Mouse (Mus musculus): Measurements from ENCODE around the gene Prim2. TPM values are rescaled to one million over a fixed set of nuclear protein-coding genes. Genes with fewer than 3 reads are reported as not detected.
A peak's percentile ranks its signal among the peaks of the same experiment; 100 is the strongest.

Prim2 gene
- polyA plus RNA-seq, 1 experiment from 2014 or later: 25.5 TPM

DNA sequence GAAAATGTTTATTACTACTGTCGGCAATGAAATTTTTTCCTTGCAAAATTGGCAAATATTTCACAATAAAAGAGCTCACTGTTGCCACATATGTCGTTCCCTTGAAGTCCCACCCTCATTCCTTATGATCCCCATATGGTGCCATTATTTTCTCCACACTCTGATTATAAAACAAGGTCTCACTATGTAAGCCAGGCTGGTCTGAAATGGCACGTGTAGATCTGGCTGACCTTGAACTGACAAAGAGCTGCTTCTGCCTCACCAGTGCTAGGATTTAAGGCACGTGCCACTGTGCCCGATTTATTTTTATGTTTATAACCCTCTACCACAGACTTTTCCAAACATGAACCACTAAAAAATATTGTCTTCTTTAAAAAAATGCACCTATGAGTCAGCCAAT lies 1.8 kb upstream of the Prim2 start:
- WGBS (ENCODE audit: insufficient replicate concordance): 82% methylated on average over 5 of the region's 5 CpGs
- Histone ChIP-seq H3K27ac (ENCODE audit: low read depth, low read length) (no peak overlapping the region), H3K27me3 (ENCODE audit: control insufficient read depth, insufficient read depth, low read length) (no peaks in the 10 kb centered on the region), H3K4me2 (no peak overlapping the region), H3K4me1 (ENCODE audit: control insufficient read depth, insufficient read depth, low read length) (peaks cover 10% of the 10 kb centered on the region), H3K9ac (ENCODE audit: low read depth, low read length) (no peak overlapping the region), H3K4me3 (ENCODE audit: low read depth, low read length) (no peak overlapping the region), H3K36me3 (ENCODE audit: control insufficient read depth, insufficient read depth, low read length) (no peaks in the 10 kb centered on the region), H3K9me3 (replicated peaks; ENCODE audit: control insufficient read depth, low read length) (no peaks in the 10 kb centered on the region)
- ATAC-seq (replicated peaks; ENCODE audit: insufficient number of reproducible peaks, low FRiP score, low TSS enrichment): no peak

- H3K9me3 ChIP-seq (replicated peaks; ENCODE audit: control insufficient read depth, low read length): no peaks in the 10 kb centered on the region
- H3K27me3 ChIP-seq (ENCODE audit: control insufficient read depth, insufficient read depth, low read length): no peaks in the 10 kb centered on the region
- peak; percentile 71 for ATAC-seq (replicated peaks; ENCODE audit: insufficient number of reproducible peaks, low FRiP score, low TSS enrichment)
- under 1% methylated on average over 37 of the region's 37 CpGs for WGBS (ENCODE audit: insufficient replicate concordance)
- peak overlapping the region; percentile 81 for H3K4me2 ChIP-seq
- no peaks in the 10 kb centered on the region; the same call in 1 of the 2 replicates for H3K36me3 ChIP-seq (ENCODE audit: control insufficient read depth, insufficient read depth, low read length)
- peak overlapping the region; percentile 83 for H3K4me3 ChIP-seq (ENCODE audit: low read depth, low read length)
- peak overlapping the region; percentile 80 for H3K9ac ChIP-seq (ENCODE audit: low read depth, low read length)
- H3K4me1 ChIP-seq (ENCODE audit: control insufficient read depth, insufficient read depth, low read length): peaks cover 10% of the 10 kb centered on the region
- H3K27ac ChIP-seq (ENCODE audit: low read depth, low read length): peak overlapping the region; percentile 62
These were observed 595 bp upstream of the Prim2 start for GRCm38 (mm10) chr1:33670164-33670616.

DNA sequence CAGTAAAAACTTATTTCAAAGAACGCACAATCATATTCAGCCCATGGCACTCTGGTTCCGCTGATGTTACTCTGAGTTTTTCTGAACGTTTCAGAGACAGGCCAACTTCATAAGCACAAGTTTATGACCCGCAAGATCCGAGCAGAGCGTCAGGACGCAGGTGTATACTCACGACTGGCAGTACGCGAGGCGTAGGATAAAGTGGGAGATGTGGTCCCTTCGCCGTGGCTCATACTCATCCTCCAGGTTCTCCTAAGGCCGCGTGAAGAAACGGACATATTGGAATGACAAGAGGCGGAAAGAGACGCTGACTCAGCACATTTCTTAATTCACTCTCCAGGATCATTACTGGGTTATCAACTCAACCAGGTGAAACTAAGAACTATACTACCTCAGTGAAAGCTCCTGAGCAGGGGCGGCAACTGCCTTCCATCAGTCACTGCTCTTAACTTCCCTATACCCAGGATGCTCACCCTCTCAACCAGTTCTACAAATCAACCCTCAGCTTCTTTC lies 5.9 kb downstream of the Prim2 start:
- no peak overlapping the region for H3K4me3 ChIP-seq (ENCODE audit: low read depth, low read length)
- peaks cover 5% of the 10 kb centered on the region; the same call in 1 of the 2 replicates for H3K36me3 ChIP-seq (ENCODE audit: control insufficient read depth, insufficient read depth, low read length)
- 83% methylated on average over 19 of the region's 19 CpGs for WGBS (ENCODE audit: insufficient replicate concordance)
- peaks cover 10% of the 10 kb centered on the region for H3K4me1 ChIP-seq (ENCODE audit: control insufficient read depth, insufficient read depth, low read length)
- no peak for ATAC-seq (replicated peaks; ENCODE audit: insufficient number of reproducible peaks, low FRiP score, low TSS enrichment)
- H3K4me2 ChIP-seq: no peak overlapping the region
- H3K27ac ChIP-seq (ENCODE audit: low read depth, low read length): no peak overlapping the region
- no peaks in the 10 kb centered on the region for H3K27me3 ChIP-seq (ENCODE audit: control insufficient read depth, insufficient read depth, low read length)
- H3K9me3 ChIP-seq (replicated peaks; ENCODE audit: control insufficient read depth, low read length): no peaks in the 10 kb centered on the region
- no peak overlapping the region for H3K9ac ChIP-seq (ENCODE audit: low read depth, low read length)

- no peak overlapping the region for H3K4me3 ChIP-seq (ENCODE audit: low read depth, low read length)
- H3K9ac ChIP-seq (ENCODE audit: low read depth, low read length): no peak overlapping the region
- no peaks in the 10 kb centered on the region for H3K27me3 ChIP-seq (ENCODE audit: control insufficient read depth, insufficient read depth, low read length)
- no peaks in the 10 kb centered on the region for H3K9me3 ChIP-seq (replicated peaks; ENCODE audit: control insufficient read depth, low read length)
- no peak for ATAC-seq (replicated peaks; ENCODE audit: insufficient number of reproducible peaks, low FRiP score, low TSS enrichment)
- no peak overlapping the region for H3K4me2 ChIP-seq
- H3K4me1 ChIP-seq (ENCODE audit: control insufficient read depth, insufficient read depth, low read length): peaks cover 6% of the 10 kb centered on the region
- peaks cover 5% of the 10 kb centered on the region; the same call in 1 of the 2 replicates for H3K36me3 ChIP-seq (ENCODE audit: control insufficient read depth, insufficient read depth, low read length)
- no peak overlapping the region for H3K27ac ChIP-seq (ENCODE audit: low read depth, low read length)
These were observed 6.4 kb downstream of the Prim2 start for GRCm38 (mm10) chr1:33663163-33663562.

- Histone ChIP-seq H3K4me3 (ENCODE audit: low read depth, low read length) (no peak overlapping the region), H3K36me3 (ENCODE audit: control insufficient read depth, insufficient read depth, low read length) (peaks cover 10% of the 10 kb centered on the region; the same call in 1 of the 2 replicates), H3K4me2 (no peak overlapping the region), H3K27ac (ENCODE audit: low read depth, low read length) (no peak overlapping the region), H3K9ac (ENCODE audit: low read depth, low read length) (no peak overlapping the region), H3K27me3 (ENCODE audit: control insufficient read depth, insufficient read depth, low read length) (no peaks in the 10 kb centered on the region), H3K9me3 (replicated peaks; ENCODE audit: control insufficient read depth, low read length) (no peaks in the 10 kb centered on the region), H3K4me1 (ENCODE audit: control insufficient read depth, insufficient read depth, low read length) (no peaks in the 10 kb centered on the region)
- WGBS (ENCODE audit: insufficient replicate concordance): 90% methylated on average over 4 of the region's 4 CpGs
- no peak for ATAC-seq (replicated peaks; ENCODE audit: insufficient number of reproducible peaks, low FRiP score, low TSS enrichment)
These were observed 11.3 kb downstream of the Prim2 start for GRCm38 (mm10) chr1:33658302-33658701.

- peaks cover 10% of the 10 kb centered on the region; the same call in 1 of the 2 replicates for H3K36me3 ChIP-seq (ENCODE audit: control insufficient read depth, insufficient read depth, low read length)
- 83% methylated on average over 12 of the region's 12 CpGs for WGBS (ENCODE audit: insufficient replicate concordance)
These were observed 11.9 kb downstream of the Prim2 start for GRCm38 (mm10) chr1:33657574-33658149.

GRCm38 (mm10) chr1:33650875-33651274 lies 18.7 kb downstream of the Prim2 start:
- Histone ChIP-seq H3K36me3 (ENCODE audit: control insufficient read depth, insufficient read depth, low read length) (peaks cover 2% of the 10 kb centered on the region; the same call in 1 of the 2 replicates), H3K27me3 (ENCODE audit: control insufficient read depth, insufficient read depth, low read length) (no peaks in the 10 kb centered on the region), H3K27ac (ENCODE audit: low read depth, low read length) (no peak overlapping the region), H3K9me3 (replicated peaks; ENCODE audit: control insufficient read depth, low read length) (no peaks in the 10 kb centered on the region), H3K4me3 (ENCODE audit: low read depth, low read length) (no peak overlapping the region), H3K4me2 (no peak overlapping the region), H3K4me1 (ENCODE audit: control insufficient read depth, insufficient read depth, low read length) (no peaks in the 10 kb centered on the region), H3K9ac (ENCODE audit: low read depth, low read length) (no peak overlapping the region)
- ATAC-seq (replicated peaks; ENCODE audit: insufficient number of reproducible peaks, low FRiP score, low TSS enrichment): no peak
- WGBS (ENCODE audit: insufficient replicate concordance): 92% methylated on average over 11 of the region's 11 CpGs

More at GRCm38 (mm10) chr1:33657574-33658149, 11.9 kb downstream of the Prim2 start:
- ATAC-seq (replicated peaks; ENCODE audit: insufficient number of reproducible peaks, low FRiP score, low TSS enrichment): no peak
- Histone ChIP-seq H3K27ac (ENCODE audit: low read depth, low read length) (no peak overlapping the region), H3K4me3 (ENCODE audit: low read depth, low read length) (no peak overlapping the region), H3K4me2 (no peak overlapping the region), H3K27me3 (ENCODE audit: control insufficient read depth, insufficient read depth, low read length) (no peaks in the 10 kb centered on the region), H3K9me3 (replicated peaks; ENCODE audit: control insufficient read depth, low read length) (no peaks in the 10 kb centered on the region), H3K9ac (ENCODE audit: low read depth, low read length) (no peak overlapping the region), H3K4me1 (ENCODE audit: control insufficient read depth, insufficient read depth, low read length) (no peaks in the 10 kb centered on the region)

- Histone ChIP-seq H3K4me2 (no peak overlapping the region), H3K9ac (ENCODE audit: low read depth, low read length) (no peak overlapping the region), H3K4me3 (ENCODE audit: low read depth, low read length) (no peak overlapping the region), H3K36me3 (ENCODE audit: control insufficient read depth, insufficient read depth, low read length) (0 out of 2 replicates have a peak, but pooled peaks cover 2% of the 10 kb centered on the region), H3K4me1 (ENCODE audit: control insufficient read depth, insufficient read depth, low read length) (peaks cover 2% of the 10 kb centered on the region; the same call in 1 of the 2 replicates), H3K27ac (ENCODE audit: low read depth, low read length) (no peak overlapping the region), H3K9me3 (replicated peaks; ENCODE audit: control insufficient read depth, low read length) (no peaks in the 10 kb centered on the region), H3K27me3 (ENCODE audit: control insufficient read depth, insufficient read depth, low read length) (no peaks in the 10 kb centered on the region)
- ATAC-seq (replicated peaks; ENCODE audit: insufficient number of reproducible peaks, low FRiP score, low TSS enrichment): no peak
- 90% methylated on average over 9 of the region's 9 CpGs for WGBS (ENCODE audit: insufficient replicate concordance)
These were observed 20.0 kb downstream of the Prim2 start for GRCm38 (mm10) chr1:33649534-33650108.
